Mouse (Mus musculus): ENCODE measurements at regions not wholly inside any gene's neighbourhood (a gene's known extent, or its start where the extent isn't known, plus 50 kb on each side); places are given as distances from the start of the nearest gene placed in this dataset.

DNA sequence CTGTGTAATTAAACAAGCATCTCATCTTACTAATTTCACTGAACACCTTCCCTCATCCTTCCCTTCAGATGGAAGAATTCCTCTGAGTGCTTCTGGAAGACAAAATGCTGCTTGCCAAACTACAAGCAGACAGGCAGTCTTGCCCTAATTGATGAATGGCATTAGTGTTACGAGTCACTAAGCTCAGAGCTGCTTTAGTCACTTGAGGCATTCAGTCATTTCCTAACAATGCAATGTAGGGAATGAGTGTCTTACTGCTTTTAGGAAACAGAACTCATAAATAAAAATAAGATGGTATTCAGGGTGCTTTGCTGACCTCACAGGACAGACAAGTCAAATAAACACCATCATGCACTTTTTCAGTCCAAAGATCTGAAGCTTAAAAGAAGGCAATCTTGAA, 285.1 kb upstream of the Paip1 start:
- TF ChIP-seq E2F4 (IDR thresholded peaks at IDR 0.05; ENCODE audit: insufficient replicate concordance, low read depth, low read length) (no peak), JUND (conservative IDR thresholded peaks at IDR 0.05; ENCODE audit: low read depth, low read length) (0 out of 2 replicates have a peak, but pooled peaks have one; percentile 25), MEF2A (IDR thresholded peaks at IDR 0.05; ENCODE audit: borderline replicate concordance, low read depth, low read length) (no peak), CTCF (conservative IDR thresholded peaks at IDR 0.05 in 1 of 2, IDR thresholded peaks at IDR 0.05 in 1 of 2; ENCODE audit: low read depth in 2 of 2, low read length in 2 of 2) (no peak), GABPA (IDR thresholded peaks at IDR 0.05; ENCODE audit: insufficient replicate concordance, low read depth, low read length) (no peak)
